Mouse (Mus musculus) ES-Bruce4 (cell line): Measurements from ENCODE around the gene Pak1. TPM values are rescaled to one million over a fixed set of nuclear protein-coding genes. Genes with fewer than 3 reads are reported as not detected.

Source experiments
- H3K27ac ChIP-seq: 2 replicates; pipeline ENCODE4 v1.5.1; 2012; ENCODE audit warnings: low read length, inconsistent platforms; ENCODE audit not compliant: insufficient read depth
- H3K27me3 ChIP-seq: 2 replicates; pipeline ENCODE4 v1.6.1; 2012; ENCODE audit warnings: mild to moderate bottlenecking, low read length, inconsistent platforms; ENCODE audit not compliant: control insufficient read depth, poor library complexity, insufficient read depth, severe bottlenecking
- H3K36me3 ChIP-seq: 2 replicates; pipeline ENCODE4 v1.6.1; 2012; ENCODE audit warnings: inconsistent platforms, mild to moderate bottlenecking, low read length, moderate library complexity; ENCODE audit not compliant: control insufficient read depth, poor library complexity, insufficient read depth, severe bottlenecking
- H3K4me1 ChIP-seq: one replicate; pipeline ENCODE4 v1.8.1; 2011; ENCODE audit warnings: low read length; ENCODE audit not compliant: control insufficient read depth, insufficient read depth
- H3K4me3 ChIP-seq: 2 replicates; pipeline ENCODE4 v1.5.1; 2011; ENCODE audit warnings: low read depth, mild to moderate bottlenecking, low read length
- H3K9ac ChIP-seq: 2 replicates; pipeline ENCODE4 v1.6.1; 2012; ENCODE audit warnings: low read depth, mild to moderate bottlenecking, inconsistent platforms; ENCODE audit not compliant: poor library complexity, severe bottlenecking
- H3K9me3 ChIP-seq: replicated peaks from 2 replicates; pipeline ENCODE4 v1.6.1; 2012; ENCODE audit warnings: mild to moderate bottlenecking, low read length, inconsistent platforms; ENCODE audit not compliant: control insufficient read depth, poor library complexity, insufficient read depth, severe bottlenecking
- CTCF ChIP-seq: IDR thresholded peaks from one replicate; pipeline ENCODE4 v1.8.1; 2011; ENCODE audit warnings: low read depth, low read length
- EP300 ChIP-seq: IDR thresholded peaks from 2 replicates; pipeline ENCODE4 v1.6.1; 2011; ENCODE audit warnings: low read depth, low read length; ENCODE audit not compliant: insufficient read depth
- POLR2A ChIP-seq: IDR thresholded peaks from one replicate; pipeline ENCODE4 v1.8.1; 2011; ENCODE audit warnings: low read length; ENCODE audit not compliant: insufficient read depth
- polyA plus RNA-seq: library from polyadenylated mRNA; stranded (reverse); fragments of >200 nt; gene quantifications from 2 replicates; pipeline ENCODE4 v1.2.4, GENCODE M21; 2011; ENCODE audit warnings: low read depth; ENCODE audit not compliant: missing spikeins, insufficient read depth, insufficient read length

Gene Pak1
- 71.3 and 82.6 TPM in 2 replicates for polyA plus RNA-seq

GRCm38 (mm10) chr7:97788190-97788668, at the start of gene Pak1:
TSS of gene Pak1 (plus strand) at chr7:97788541.
- Histone ChIP-seq H3K9me3 (no peaks in the 10 kb centered on the region), H3K9ac (peak within 1 kb of the TSS; percentile 88), H3K27me3 (no peaks in the 10 kb centered on the region), H3K4me1 (peaks cover 2% of the 10 kb centered on the region), H3K36me3 (no peaks in the 10 kb centered on the region), H3K27ac (peak within 1 kb of the TSS; percentile 44; the same call in 1 of the 2 replicates), H3K4me3 (peak within 1 kb of the TSS; percentile 88)
- no peak for TF ChIP-seq CTCF
- TF ChIP-seq EP300 = 0 out of 2 replicates have a peak, but pooled peaks have one; percentile 31
- TF ChIP-seq POLR2A = peak; percentile 80

GRCm38 (mm10) chr7:97740948-97741347, 47.4 kb upstream of the Pak1 start:
- Histone ChIP-seq H3K9ac (no peak overlapping the region), H3K9me3 (no peaks in the 10 kb centered on the region), H3K27ac (no peak overlapping the region), H3K4me3 (no peak overlapping the region), H3K27me3 (no peaks in the 10 kb centered on the region), H3K4me1 (peaks cover 2% of the 10 kb centered on the region), H3K36me3 (no peaks in the 10 kb centered on the region)
- TF ChIP-seq CTCF = no peak
- TF ChIP-seq EP300 = no peak
- TF ChIP-seq POLR2A = no peak

GRCm38 (mm10) chr7:97741756-97742291, 46.5 kb upstream of the Pak1 start:
- H3K4me1 ChIP-seq = peaks cover 2% of the 10 kb centered on the region
- no peaks in the 10 kb centered on the region for H3K9me3 ChIP-seq
- H3K27ac ChIP-seq = no peak overlapping the region

GRCm38 (mm10) chr7:97745299-97745698, 43.0 kb upstream of the Pak1 start:
- Histone ChIP-seq H3K4me1 (peaks cover 7% of the 10 kb centered on the region), H3K9ac (no peak overlapping the region), H3K27me3 (no peaks in the 10 kb centered on the region), H3K27ac (no peak overlapping the region), H3K9me3 (no peaks in the 10 kb centered on the region), H3K4me3 (no peak overlapping the region), H3K36me3 (no peaks in the 10 kb centered on the region)
- TF ChIP-seq EP300 = no peak
- TF ChIP-seq CTCF = peak; percentile 75
- TF ChIP-seq POLR2A = no peak

More at GRCm38 (mm10) chr7:97741756-97742291, 46.5 kb upstream of the Pak1 start:
- no peaks in the 10 kb centered on the region for H3K27me3 ChIP-seq
- TF ChIP-seq EP300 (no peak), POLR2A (no peak)
- no peak overlapping the region for H3K9ac ChIP-seq
- H3K4me3 ChIP-seq = no peak overlapping the region
- H3K36me3 ChIP-seq = no peaks in the 10 kb centered on the region

- no peak for TF ChIP-seq POLR2A
- no peak for TF ChIP-seq CTCF
- no peak for TF ChIP-seq EP300
- Histone ChIP-seq H3K27ac (no peak overlapping the region), H3K4me1 (peaks cover 4% of the 10 kb centered on the region)
Observed at GRCm38 (mm10) chr7:97747176-97747707, 41.1 kb upstream of the Pak1 start.

GRCm38 (mm10) chr7:97747787-97748497, 40.4 kb upstream of the Pak1 start:
- no peaks in the 10 kb centered on the region for H3K36me3 ChIP-seq
- TF ChIP-seq CTCF = peak; percentile 95
- no peak for TF ChIP-seq EP300
- no peak overlapping the region for H3K27ac ChIP-seq
- no peaks in the 10 kb centered on the region for H3K27me3 ChIP-seq
- no peak overlapping the region for H3K4me3 ChIP-seq
- H3K9me3 ChIP-seq = no peaks in the 10 kb centered on the region
- H3K9ac ChIP-seq = no peak overlapping the region
- peaks cover 4% of the 10 kb centered on the region for H3K4me1 ChIP-seq

More at GRCm38 (mm10) chr7:97747176-97747707, 41.1 kb upstream of the Pak1 start:
- Histone ChIP-seq H3K9me3 (no peaks in the 10 kb centered on the region), H3K9ac (no peak overlapping the region), H3K27me3 (no peaks in the 10 kb centered on the region), H3K36me3 (no peaks in the 10 kb centered on the region), H3K4me3 (no peak overlapping the region)
